Mouse (Mus musculus): ENCODE results near the gene Krt80. TPM values are rescaled to one million over a fixed set of nuclear protein-coding genes. Genes with fewer than 3 reads are reported as not detected.

The Krt80 gene
- total RNA-seq, 2 experiments from 2014 or later: 2.4 to 9.4 TPM

DNA sequence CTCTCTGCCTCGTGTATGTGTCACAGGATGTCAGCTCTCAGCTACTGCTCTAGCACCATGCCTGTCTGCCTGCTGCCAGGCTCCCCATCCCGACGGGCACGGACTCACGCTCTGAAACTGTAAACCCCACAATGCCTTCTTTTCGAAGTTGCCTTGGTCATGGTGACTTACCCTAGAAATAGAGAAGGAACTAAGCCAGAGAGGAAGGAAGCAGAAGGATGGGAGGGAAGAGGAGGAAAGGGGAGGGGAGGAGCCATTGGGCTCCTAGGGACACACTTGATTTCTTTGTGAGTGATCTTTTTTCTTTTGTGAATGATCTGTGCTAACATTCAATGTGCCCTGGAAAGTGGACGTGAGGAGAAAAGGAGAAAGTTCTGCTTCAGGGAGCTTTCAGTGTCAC lies 72.0 kb downstream of the Krt80 start:
- no peak for ATAC-seq (replicated peaks; ENCODE audit: low FRiP score, poor library complexity, severe bottlenecking)

Other genes starting within 250 kb of the Krt80 start
- gene Acvrl1, start 241.6 kb downstream of the Krt80 start, total RNA-seq (2015; ENCODE audit: low replicate concordance): 2.3 and 9.4 TPM in 2 replicates
- gene Acvrl1, start 241.6 kb downstream of the Krt80 start, total RNA-seq (2017; ENCODE audit: low replicate concordance): 2.3 and 3.8 TPM in 2 replicates
- gene Acvr1b, start 196.1 kb downstream of the Krt80 start, total RNA-seq (2015; ENCODE audit: low replicate concordance): 0.38 and 0.84 TPM in 2 replicates
- 2.6 and 2.9 TPM in 2 replicates for gene Acvr1b, start 196.1 kb downstream of the Krt80 start, total RNA-seq (2017; ENCODE audit: low replicate concordance)
- not detected in 2 replicates for gene Grasp, start 146.0 kb downstream of the Krt80 start, total RNA-seq (2015; ENCODE audit: low replicate concordance)
- 0.84 TPM in 1 of 2 replicates, not detected in the other for gene Grasp, start 146.0 kb downstream of the Krt80 start, total RNA-seq (2017; ENCODE audit: low replicate concordance)
- 3.3 and 11.3 TPM in 2 replicates for gene Nr4a1, start 115.9 kb downstream of the Krt80 start, total RNA-seq (2015; ENCODE audit: low replicate concordance)
- 6.0 and 15.7 TPM in 2 replicates for gene Nr4a1, start 115.9 kb downstream of the Krt80 start, total RNA-seq (2017; ENCODE audit: low replicate concordance)
- gene Atg101, start 85.9 kb downstream of the Krt80 start, total RNA-seq (2015; ENCODE audit: low replicate concordance): 7.9 and 14.2 TPM in 2 replicates
- gene Atg101, start 85.9 kb downstream of the Krt80 start, total RNA-seq (2017; ENCODE audit: low replicate concordance): 13.0 and 14.1 TPM in 2 replicates
- gene 6030408B16Rik, start 77.0 kb downstream of the Krt80 start, total RNA-seq (2015; ENCODE audit: low replicate concordance): not detected in 2 replicates
- gene 6030408B16Rik, start 77.0 kb downstream of the Krt80 start, total RNA-seq (2017; ENCODE audit: low replicate concordance): not detected in 2 replicates
- not detected in 2 replicates for gene Krt7, start 40.9 kb upstream of the Krt80 start, total RNA-seq (2015; ENCODE audit: low replicate concordance)
- gene Krt7, start 40.9 kb upstream of the Krt80 start, total RNA-seq (2017; ENCODE audit: low replicate concordance): 1.2 and 5.6 TPM in 2 replicates
- gene Krt87, start 68.6 kb upstream of the Krt80 start, total RNA-seq (2015; ENCODE audit: low replicate concordance): not detected in 2 replicates
- gene Krt87, start 68.6 kb upstream of the Krt80 start, total RNA-seq (2017; ENCODE audit: low replicate concordance): not detected in 2 replicates
- not detected in 2 replicates for gene Krt88, start 77.6 kb upstream of the Krt80 start, total RNA-seq (2015; ENCODE audit: low replicate concordance)
- gene Krt88, start 77.6 kb upstream of the Krt80 start, total RNA-seq (2017; ENCODE audit: low replicate concordance): not detected in 2 replicates
- gene Krt81, start 93.6 kb upstream of the Krt80 start, total RNA-seq (2015; ENCODE audit: low replicate concordance): not detected in 2 replicates
- not detected in 2 replicates for gene Krt81, start 93.6 kb upstream of the Krt80 start, total RNA-seq (2017; ENCODE audit: low replicate concordance)
- not detected in 2 replicates for gene Krt86, start 103.3 kb upstream of the Krt80 start, total RNA-seq (2015; ENCODE audit: low replicate concordance)
- not detected in 2 replicates for gene Krt86, start 103.3 kb upstream of the Krt80 start, total RNA-seq (2017; ENCODE audit: low replicate concordance)
- not detected in 2 replicates for gene Krt83, start 121.3 kb upstream of the Krt80 start, total RNA-seq (2015; ENCODE audit: low replicate concordance)
- gene Krt83, start 121.3 kb upstream of the Krt80 start, total RNA-seq (2017; ENCODE audit: low replicate concordance): 0.56 TPM in 1 of 2 replicates, not detected in the other
- gene Gm49425, start 147.1 kb upstream of the Krt80 start, total RNA-seq (2015; ENCODE audit: low replicate concordance): not detected in 2 replicates
- not detected in 2 replicates for gene Gm49425, start 147.1 kb upstream of the Krt80 start, total RNA-seq (2017; ENCODE audit: low replicate concordance)
- not detected in 2 replicates for gene Krt84, start 162.7 kb upstream of the Krt80 start, total RNA-seq (2015; ENCODE audit: low replicate concordance)
- not detected in 2 replicates for gene Krt84, start 162.7 kb upstream of the Krt80 start, total RNA-seq (2017; ENCODE audit: low replicate concordance)
- gene Krt82, start 180.5 kb upstream of the Krt80 start, total RNA-seq (2015; ENCODE audit: low replicate concordance): not detected in 2 replicates
- gene Krt82, start 180.5 kb upstream of the Krt80 start, total RNA-seq (2017; ENCODE audit: low replicate concordance): not detected in 2 replicates
- not detected in 2 replicates for gene Krt90, start 192.8 kb upstream of the Krt80 start, total RNA-seq (2015; ENCODE audit: low replicate concordance)
- not detected in 2 replicates for gene Krt90, start 192.8 kb upstream of the Krt80 start, total RNA-seq (2017; ENCODE audit: low replicate concordance)
- not detected in 2 replicates for gene Krt75, start 203.7 kb upstream of the Krt80 start, total RNA-seq (2015; ENCODE audit: low replicate concordance)
- not detected in 2 replicates for gene Krt75, start 203.7 kb upstream of the Krt80 start, total RNA-seq (2017; ENCODE audit: low replicate concordance)